Mouse (Mus musculus) erythroblast, embryonic 14.5 days (primary cell): ENCODE data around the gene Slc41a2.

Source experiments
- GATA1 ChIP-seq: IDR thresholded peaks from 2 replicates; pipeline ENCODE4 v1.6.1; 2012; ENCODE audit warnings: low read length, inconsistent platforms, mixed read lengths
- TAL1 ChIP-seq: IDR thresholded peaks from 3 replicates; pipeline ENCODE4 v1.6.1; 2012; ENCODE audit warnings: low read length, inconsistent platforms, mixed read lengths

DNA sequence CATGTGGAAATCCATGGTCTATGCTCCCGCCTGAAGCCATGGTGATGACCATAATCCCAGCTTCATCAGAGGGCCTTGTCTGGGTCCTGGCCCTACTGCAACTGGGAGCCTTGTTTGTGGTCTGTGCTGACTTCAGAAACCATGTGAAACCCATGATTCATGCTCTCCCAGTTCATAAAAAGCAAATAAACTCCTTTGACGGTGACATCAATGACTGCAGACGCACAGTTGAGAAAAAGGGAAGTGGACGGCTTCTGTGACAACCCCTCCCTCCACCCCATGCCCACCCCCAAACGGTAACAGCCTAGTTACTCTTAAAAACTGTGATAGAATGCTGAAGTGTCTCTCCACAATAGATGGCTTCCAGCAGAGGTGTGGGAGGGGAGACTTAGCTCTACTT is 122.1 kb downstream of the Slc41a2 start:
- no peak for TF ChIP-seq TAL1
- no peak for TF ChIP-seq GATA1
